Mouse (Mus musculus): Measurements from ENCODE around the gene B430306N03Rik.
"Not testable (repeated sequence)": the region's sequence is repeated elsewhere in the genome, so short reads cannot be mapped to it uniquely, and the experiment has no call there.

B430306N03Rik gene

GRCm38 (mm10) chr17:48318686-48319085, 2.7 kb downstream of the B430306N03Rik start:
- no peak for DNase-seq

DNA sequence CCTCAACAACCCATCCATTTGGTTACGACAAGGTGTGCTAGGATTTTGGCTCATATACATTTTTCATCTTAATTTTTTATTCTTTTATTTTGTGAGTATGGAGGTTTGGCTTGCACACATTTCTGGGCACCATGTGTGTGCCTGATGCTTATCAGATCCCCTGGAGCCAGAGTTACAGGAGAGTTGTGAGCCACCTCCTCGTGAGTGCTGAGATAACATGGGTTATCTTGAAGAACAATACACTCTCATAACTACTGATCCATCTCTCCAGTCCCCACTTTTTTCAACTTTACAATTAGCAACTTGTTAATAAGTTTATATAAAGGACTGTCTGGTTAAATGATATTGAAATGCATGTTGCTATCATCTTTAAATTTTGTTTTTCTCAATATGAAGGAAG, 5.3 kb downstream of the B430306N03Rik start:
- DNase-seq: peak in 1 of 2 experiments; percentile 6

GRCm38 (mm10) chr17:48323236-48323635, 7.3 kb downstream of the B430306N03Rik start:
- DNase-seq: peak in 1 of 2 experiments; percentile 19

GRCm38 (mm10) chr17:48324258-48324657, 8.3 kb downstream of the B430306N03Rik start:
- DNase-seq: peak in 1 of 2 experiments; percentile 24

GRCm38 (mm10) chr17:48325093-48325492, 9.2 kb downstream of the B430306N03Rik start:
- DNase-seq: peak in 1 of 2 experiments; percentile 9

DNA sequence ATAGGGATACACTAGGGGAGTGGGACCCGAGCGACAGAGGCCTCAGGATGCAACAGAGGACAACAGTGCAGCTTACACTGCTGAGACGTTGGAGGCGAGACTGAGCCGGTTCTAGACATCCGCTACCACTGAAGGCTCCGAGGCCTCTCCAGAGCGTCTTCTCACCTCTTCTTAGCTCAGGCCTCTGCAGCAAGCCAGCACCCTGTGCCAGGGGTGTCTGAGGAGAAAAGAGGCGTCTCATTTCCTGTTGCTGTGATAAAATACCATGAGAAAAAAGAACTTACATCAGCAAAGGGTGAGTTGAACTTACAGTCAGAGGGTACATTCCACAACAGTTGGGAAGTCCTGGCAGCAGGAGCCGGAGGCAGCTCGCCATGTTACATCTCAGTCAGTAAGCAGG, 9.7 kb downstream of the B430306N03Rik start:
- DNase-seq: peak in 1 of 2 experiments; percentile 21

- no peak for DNase-seq
Measured at GRCm38 (mm10) chr17:48326656-48327055, 10.7 kb downstream of the B430306N03Rik start.

GRCm38 (mm10) chr17:48332524-48332923, 16.6 kb downstream of the B430306N03Rik start:
- DNase-seq: no peak

DNA sequence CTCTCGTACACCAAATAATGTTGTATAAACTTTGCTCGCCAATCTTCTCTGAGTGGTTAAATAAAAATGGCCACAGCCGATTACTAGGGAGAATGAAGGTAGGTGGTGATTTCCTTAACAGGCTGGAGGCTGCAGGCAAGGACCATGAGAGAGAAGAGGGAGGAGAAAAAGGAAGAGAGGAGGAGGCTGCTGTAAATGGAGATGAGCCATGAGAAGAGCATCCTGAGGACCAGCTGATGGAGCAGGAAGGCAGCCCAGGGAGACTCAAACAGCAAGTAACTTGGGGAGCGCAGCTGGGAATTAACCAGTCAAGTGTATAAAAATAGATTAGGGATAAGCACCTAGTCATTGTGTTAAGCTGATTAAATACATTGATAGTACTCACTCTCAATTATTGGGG, 18.2 kb downstream of the B430306N03Rik start:
- DNase-seq: peak in 1 of 2 experiments; percentile 2

DNA sequence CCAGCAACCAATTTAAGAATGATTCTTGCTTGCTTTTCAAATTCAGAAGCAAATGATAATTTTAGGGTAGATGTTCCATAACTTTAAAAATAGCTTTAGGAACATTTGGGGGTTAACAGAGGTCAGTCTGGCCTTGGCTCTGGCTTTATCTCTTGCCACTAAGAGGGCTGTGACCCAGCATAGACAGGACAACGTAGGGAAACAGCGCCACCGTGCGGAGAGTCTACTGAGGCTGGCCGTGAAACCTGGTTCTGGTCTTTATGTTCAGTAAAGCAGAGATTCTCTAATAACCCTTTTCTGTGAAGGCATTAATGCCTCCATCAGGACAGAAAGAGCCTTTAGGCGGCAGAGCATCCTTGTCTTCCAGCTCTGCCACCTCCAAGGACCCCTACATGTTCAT, 20.9 kb downstream of the B430306N03Rik start:
- DNase-seq: peak; percentile 77 to 89

- no peak for DNase-seq
Measured at GRCm38 (mm10) chr17:48340267-48340666, 24.3 kb downstream of the B430306N03Rik start.

DNA sequence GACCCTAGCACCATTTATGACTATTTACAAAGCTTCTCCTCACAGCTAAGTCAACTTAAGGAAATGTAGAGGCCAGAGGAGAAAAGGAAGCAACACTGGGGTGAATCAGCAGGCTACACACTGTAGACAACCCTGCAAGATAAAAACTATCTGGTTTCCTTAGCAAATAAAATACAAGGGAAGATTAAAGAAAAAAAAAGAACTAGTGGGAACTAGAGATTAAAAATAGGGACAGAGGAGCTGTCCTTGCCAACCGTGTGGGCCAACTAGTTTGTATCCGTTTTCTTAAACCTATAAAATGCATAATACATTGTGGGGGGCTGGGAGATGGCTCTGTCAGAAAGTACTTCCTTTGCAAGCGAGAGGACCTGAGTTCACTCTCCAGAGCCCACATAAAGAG, 26.0 kb downstream of the B430306N03Rik start:
- DNase-seq: peak in 1 of 2 experiments; percentile 6

DNA sequence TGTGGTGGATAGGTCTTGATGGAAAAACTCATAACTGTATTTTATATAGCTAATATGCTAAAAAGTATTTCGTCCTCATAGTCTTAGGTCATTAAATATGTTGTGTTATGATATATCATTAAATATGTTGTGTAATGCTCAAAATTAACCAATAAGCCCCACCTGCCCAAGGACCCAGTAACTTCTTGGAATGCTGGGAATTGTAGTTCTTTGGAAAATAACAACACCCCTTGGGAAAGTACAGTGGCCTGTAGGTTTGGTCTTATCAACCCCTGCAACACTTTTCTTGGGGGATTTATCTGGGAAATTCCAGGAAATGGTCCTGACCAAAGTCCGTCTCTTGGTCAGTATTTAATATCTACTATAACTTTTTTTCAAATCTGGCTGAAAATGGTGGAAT, 27.1 kb downstream of the B430306N03Rik start:
- DNase-seq: no peak

- no peak for DNase-seq
Measured at GRCm38 (mm10) chr17:48345824-48346223, 29.9 kb downstream of the B430306N03Rik start.

DNA sequence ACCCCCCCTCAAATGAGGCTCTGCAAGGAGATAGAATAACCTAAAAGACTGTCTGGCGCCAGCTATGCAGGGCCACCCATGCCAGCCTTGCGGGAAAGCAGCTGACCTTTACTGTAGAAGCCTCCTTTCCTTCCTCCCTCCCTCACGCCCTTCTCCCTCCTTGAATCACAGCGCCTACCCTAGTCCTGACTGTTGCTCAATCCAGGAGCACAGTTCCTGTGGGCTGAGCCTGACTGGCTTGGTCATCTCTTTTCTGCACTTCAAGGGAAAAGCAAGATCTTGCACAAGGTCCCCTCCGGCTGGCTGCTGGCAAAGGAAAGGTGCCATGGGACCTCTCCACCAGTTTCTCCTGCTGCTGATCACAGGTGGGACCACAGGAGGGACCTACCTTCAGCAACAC, 30.3 kb downstream of the B430306N03Rik start, which contains the start of gene Trem2:
Gene Trem2 (plus strand): TSS at position 171 of the 400 bp plus-strand sequence.
- peak in 1 of 2 experiments; percentile 20 for DNase-seq

- DNase-seq: peak in 1 of 2 experiments; percentile 21
Measured at GRCm38 (mm10) chr17:48346834-48347233, 30.9 kb downstream of the B430306N03Rik start.

DNA sequence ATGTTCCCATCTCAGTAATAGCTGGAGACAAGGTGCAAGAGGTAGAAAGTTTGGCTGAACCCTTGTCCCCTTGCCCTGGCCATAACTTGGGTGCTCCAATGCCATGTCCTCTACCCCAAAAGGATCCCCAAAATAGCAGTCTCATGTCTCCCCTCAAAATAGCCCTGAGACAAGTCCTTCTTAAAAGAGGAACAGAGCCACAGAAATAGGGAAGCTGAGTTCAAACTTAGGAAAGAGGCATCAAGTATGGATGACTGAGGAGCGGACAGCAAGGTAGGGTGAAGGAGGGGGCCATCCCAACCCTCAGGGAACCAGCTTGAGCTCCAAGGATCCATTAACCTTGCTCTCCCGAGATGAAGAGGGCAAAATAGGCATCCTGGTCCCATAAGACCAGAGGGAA, 31.3 kb downstream of the B430306N03Rik start:
- DNase-seq: no peak

DNA sequence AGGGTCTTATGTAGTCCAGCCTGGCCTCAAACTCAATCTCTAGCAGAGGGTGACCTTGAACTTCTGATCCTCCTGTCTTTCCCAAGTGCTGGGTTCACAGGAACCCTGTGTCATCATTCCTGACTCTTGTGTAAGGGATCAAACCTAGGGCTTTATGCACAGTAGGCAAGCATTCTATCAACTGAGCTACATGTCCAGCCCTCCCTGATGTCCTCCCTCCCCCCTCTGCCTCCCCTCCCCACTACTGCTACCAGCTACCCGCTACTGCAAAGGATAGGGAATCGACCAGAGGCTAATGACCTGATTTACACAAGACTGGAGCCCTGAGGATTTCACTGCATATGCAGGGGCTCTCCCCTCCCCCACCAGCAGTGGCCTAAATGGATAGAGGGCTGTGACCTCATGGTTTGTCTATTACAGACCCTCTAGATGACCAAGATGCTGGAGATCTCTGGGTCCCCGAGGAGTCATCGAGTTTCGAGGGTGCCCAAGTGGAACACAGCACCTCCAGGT, 34.8 kb downstream of the B430306N03Rik start:
- peak in 1 of 2 experiments; percentile 24 for DNase-seq

GRCm38 (mm10) chr17:48352976-48353375, 37.0 kb downstream of the B430306N03Rik start:
- not testable (repeated sequence) for DNase-seq

- DNase-seq: peak in 1 of 2 experiments; percentile 6
Measured at GRCm38 (mm10) chr17:48355822-48356221, 39.9 kb downstream of the B430306N03Rik start.

- DNase-seq: no peak
Measured at GRCm38 (mm10) chr17:48357892-48358291, 42.0 kb downstream of the B430306N03Rik start.

- DNase-seq: no peak
Measured at GRCm38 (mm10) chr17:48359616-48360015, 43.7 kb downstream of the B430306N03Rik start, which contains the start of gene Treml1. Treml1 (plus strand) TSS chr17:48359916.

- no peak for DNase-seq
Measured at GRCm38 (mm10) chr17:48360462-48360861, 44.5 kb downstream of the B430306N03Rik start.

- DNase-seq: no peak
Measured at GRCm38 (mm10) chr17:48362346-48362745, 46.4 kb downstream of the B430306N03Rik start.

DNA sequence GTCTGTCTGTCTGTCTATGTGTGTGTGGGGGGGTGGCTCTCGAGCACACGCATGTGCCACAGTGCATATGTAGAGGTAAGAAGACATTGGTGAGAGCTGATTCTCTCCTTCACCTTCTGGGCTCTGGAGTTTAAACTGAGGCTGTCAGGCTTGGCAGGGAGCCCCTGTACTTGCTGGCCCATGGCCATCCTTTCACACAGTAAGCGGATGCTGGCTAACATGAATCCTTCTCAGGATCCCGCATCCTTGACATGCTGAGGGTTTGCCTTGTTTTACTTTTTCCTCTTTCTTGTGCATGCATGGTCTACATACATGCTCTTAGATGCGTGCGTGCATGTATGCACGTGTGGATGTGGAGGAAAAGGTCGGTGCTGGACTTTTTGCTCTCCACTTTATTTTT, 47.0 kb downstream of the B430306N03Rik start:
- peak; percentile 49 to 64 for DNase-seq

All from kidney, postnatal 25 days (tissue).